Mouse (Mus musculus) testis, adult 2 months (tissue): ENCODE measurements at regions not wholly inside any gene's neighbourhood (a gene's known extent, or its start where the extent isn't known, plus 50 kb on each side); places are given as distances from the start of the nearest gene placed in this dataset.

ENCODE experiments used
- H3K27ac ChIP-seq: fragments of 200-500 bp; 2 replicates; pipeline ENCODE4 v1.5.1; 2012; ENCODE audit warnings: low read depth, low read length; ENCODE audit not compliant: control insufficient read depth, insufficient read depth
- H3K27me3 ChIP-seq: fragments of 200-500 bp; 2 replicates; pipeline ENCODE4 v1.6.1; 2012; ENCODE audit warnings: mild to moderate bottlenecking, low read length, moderate library complexity; ENCODE audit not compliant: control insufficient read depth, insufficient read depth
- H3K36me3 ChIP-seq: fragments of 200-500 bp; 2 replicates; pipeline ENCODE4 v1.6.1; 2012; ENCODE audit warnings: mild to moderate bottlenecking, low read length; ENCODE audit not compliant: control insufficient read depth, insufficient read depth
- H3K4me1 ChIP-seq: fragments of 200-500 bp; 2 replicates; pipeline ENCODE4 v1.6.1; 2012; ENCODE audit warnings: low read length; ENCODE audit not compliant: control insufficient read depth, insufficient read depth
- H3K4me3 ChIP-seq: fragments of 200-500 bp; 2 replicates; pipeline ENCODE4 v1.5.1; 2012; ENCODE audit warnings: low read depth, mild to moderate bottlenecking, low read length, moderate library complexity, mixed read lengths; ENCODE audit not compliant: control insufficient read depth
- CTCF ChIP-seq: fragments of 200-500 bp; IDR thresholded peaks from 2 replicates; pipeline ENCODE4 v1.5.1; 2012; ENCODE audit warnings: low read depth, mild to moderate bottlenecking, inconsistent platforms, low read length, moderate library complexity; ENCODE audit not compliant: control insufficient read depth, insufficient read depth, insufficient replicate concordance
- POLR2A ChIP-seq: fragments of 200-500 bp; IDR thresholded peaks from 2 replicates; pipeline ENCODE4 v1.6.1; 2012; ENCODE audit warnings: low read depth, mild to moderate bottlenecking, inconsistent platforms, low read length, moderate library complexity; ENCODE audit not compliant: control insufficient read depth

DNA sequence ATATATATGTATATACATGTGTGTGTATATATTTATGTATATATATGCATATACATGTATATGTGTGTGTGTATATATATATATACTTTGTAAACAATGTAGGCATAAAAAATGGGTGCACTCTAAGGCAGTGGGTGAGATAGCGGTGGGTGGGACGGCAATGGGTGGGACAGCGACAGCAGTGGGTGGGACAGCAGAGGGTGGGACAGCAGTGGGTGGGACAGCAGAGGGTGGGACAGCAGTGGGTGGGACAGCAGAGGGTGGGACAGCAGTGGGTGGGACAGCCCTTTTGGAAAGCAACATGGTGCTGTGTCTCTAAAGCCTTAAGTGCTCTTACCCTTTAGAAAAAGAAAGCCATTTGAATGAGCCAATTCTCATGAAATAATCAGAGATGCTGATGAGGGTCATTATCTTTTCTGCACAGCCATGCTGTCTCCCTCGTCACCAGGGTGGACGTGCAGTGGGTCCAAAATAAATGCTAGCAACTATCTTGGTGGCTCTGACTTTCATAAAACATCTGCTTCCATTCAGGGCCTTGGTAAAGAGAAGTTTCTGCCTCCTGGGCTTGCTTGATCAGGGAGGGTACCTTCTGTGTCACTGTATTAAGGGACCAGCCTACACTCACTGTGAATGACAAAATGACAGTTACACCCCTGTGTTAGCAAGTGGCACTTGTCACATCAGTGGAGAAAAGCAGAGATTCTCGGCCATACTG lies 119.3 kb upstream of the Slc44a1 start:
- Histone ChIP-seq H3K36me3 (no peaks in the 10 kb centered on the region), H3K27ac (no peak overlapping the region), H3K4me3 (no peak overlapping the region), H3K27me3 (no peaks in the 10 kb centered on the region), H3K4me1 (no peaks in the 10 kb centered on the region)
- no peak for TF ChIP-seq POLR2A
- no peak for TF ChIP-seq CTCF

DNA sequence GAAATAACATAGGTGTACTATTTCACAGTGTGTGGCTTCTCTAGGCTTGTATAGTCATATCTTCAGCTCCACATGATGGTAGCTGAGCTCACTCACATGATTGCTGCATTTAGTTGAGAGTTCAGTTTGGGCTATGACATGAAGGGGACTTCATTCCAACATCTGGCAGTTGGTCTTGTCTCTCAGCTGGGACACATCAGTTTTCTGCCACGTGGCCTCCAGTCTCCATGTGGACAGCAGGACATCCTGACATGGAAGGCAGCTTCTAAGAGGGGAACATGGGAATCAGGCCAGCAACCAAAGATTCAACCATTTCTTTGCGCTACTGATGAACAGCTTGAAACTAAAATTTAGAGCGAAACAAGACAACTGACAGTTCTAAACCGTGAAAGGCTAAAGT lies 121.2 kb upstream of the Slc44a1 start:
- Histone ChIP-seq H3K27me3 (no peaks in the 10 kb centered on the region), H3K4me3 (no peak overlapping the region), H3K27ac (no peak overlapping the region), H3K4me1 (no peaks in the 10 kb centered on the region), H3K36me3 (no peaks in the 10 kb centered on the region)
- no peak for TF ChIP-seq CTCF
- no peak for TF ChIP-seq POLR2A

DNA sequence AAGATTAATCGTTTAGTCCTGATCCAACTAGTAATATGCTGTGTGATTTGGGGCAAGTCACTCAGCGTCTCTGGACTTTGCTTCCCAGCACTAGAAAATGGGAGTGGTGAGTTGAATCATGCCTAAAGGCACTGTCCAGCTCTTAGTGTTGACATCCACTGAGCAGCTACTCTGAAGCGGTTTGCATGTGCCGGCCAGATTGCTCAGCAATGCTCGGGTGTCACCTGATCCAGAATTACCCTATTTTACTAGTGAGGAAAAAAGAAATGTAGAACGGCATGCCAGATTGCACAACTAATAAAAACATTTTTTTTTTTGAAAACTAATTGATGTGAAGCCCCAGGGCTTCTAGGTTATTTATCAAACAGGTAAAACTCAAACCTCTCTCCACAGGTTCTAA lies 122.0 kb upstream of the Slc44a1 start:
- Histone ChIP-seq H3K4me1 (no peaks in the 10 kb centered on the region), H3K4me3 (no peak overlapping the region), H3K27me3 (no peaks in the 10 kb centered on the region), H3K27ac (no peak overlapping the region), H3K36me3 (no peaks in the 10 kb centered on the region)
- no peak for TF ChIP-seq CTCF
- TF ChIP-seq POLR2A = no peak

GRCm38 (mm10) chr4:53317453-53317824 lies 122.8 kb upstream of the Slc44a1 start:
- Histone ChIP-seq H3K27me3 (no peaks in the 10 kb centered on the region), H3K27ac (no peak overlapping the region), H3K4me1 (no peaks in the 10 kb centered on the region), H3K36me3 (no peaks in the 10 kb centered on the region), H3K4me3 (no peak overlapping the region)
- TF ChIP-seq CTCF (no peak), POLR2A (no peak)

GRCm38 (mm10) chr4:53316796-53317452 lies 123.3 kb upstream of the Slc44a1 start:
- no peaks in the 10 kb centered on the region for H3K36me3 ChIP-seq
- no peak for TF ChIP-seq POLR2A
- H3K27ac ChIP-seq = no peak overlapping the region
- no peaks in the 10 kb centered on the region for H3K27me3 ChIP-seq
- H3K4me1 ChIP-seq = no peaks in the 10 kb centered on the region
- H3K4me3 ChIP-seq = no peak overlapping the region

DNA sequence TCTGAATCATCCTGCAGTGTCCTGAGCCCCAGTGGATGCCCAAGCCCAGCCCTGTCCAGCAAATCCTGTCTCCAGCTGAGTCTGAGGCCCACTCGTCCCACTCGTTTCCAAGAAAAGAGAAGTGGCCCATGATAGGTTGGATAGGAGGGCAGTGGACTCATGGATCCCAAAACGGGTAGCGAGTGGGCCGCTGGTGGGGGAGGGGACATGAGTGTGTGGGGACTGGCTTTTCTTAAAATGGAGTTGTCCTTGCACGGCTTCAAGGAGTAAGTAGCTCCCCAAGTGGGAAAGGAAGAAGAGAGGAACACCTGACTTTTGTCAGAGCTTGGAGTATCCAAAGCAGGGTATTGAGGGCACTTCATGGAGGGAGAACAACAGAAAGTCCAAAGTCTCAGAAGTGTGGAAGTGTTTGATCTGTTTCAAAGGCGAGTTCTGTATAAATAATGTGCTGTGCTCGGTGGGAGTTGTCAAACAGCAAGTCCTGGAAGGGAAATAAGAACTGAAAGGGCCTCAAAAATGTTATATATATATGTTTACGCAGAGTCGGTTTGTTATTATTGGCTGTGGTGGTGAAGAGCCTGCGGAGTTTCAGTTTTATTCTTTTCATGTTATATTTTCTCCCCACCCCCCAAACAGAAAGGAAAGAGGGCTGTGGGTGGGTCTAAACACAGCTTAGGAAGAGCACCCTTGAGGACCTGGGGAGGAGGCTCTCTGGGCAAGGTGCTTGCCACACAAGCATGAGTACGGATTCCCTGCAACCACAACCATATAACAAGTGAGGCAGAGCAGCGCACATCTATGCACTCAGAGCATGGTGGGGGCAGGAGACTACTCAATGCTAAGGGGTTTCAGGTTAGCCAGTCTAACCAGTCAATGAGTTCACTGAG lies 124.1 kb upstream of the Slc44a1 start:
- Histone ChIP-seq H3K27ac (no peak overlapping the region), H3K36me3 (no peaks in the 10 kb centered on the region), H3K4me3 (no peak overlapping the region), H3K4me1 (no peaks in the 10 kb centered on the region), H3K27me3 (no peaks in the 10 kb centered on the region)
- TF ChIP-seq POLR2A (no peak), CTCF (no peak)

GRCm38 (mm10) chr4:53315121-53315875 lies 124.9 kb upstream of the Slc44a1 start:
- TF ChIP-seq POLR2A = no peak
- no peaks in the 10 kb centered on the region for H3K36me3 ChIP-seq
- H3K27ac ChIP-seq = no peak overlapping the region
- H3K4me3 ChIP-seq = no peak overlapping the region
- no peaks in the 10 kb centered on the region for H3K4me1 ChIP-seq
- H3K27me3 ChIP-seq = no peaks in the 10 kb centered on the region
